Mouse (Mus musculus): ENCODE data around the gene Tcea3. TPM values are rescaled to one million over a fixed set of nuclear protein-coding genes. Genes with fewer than 3 reads are reported as not detected.

The Tcea3 gene
- total RNA-seq, 4 experiments from 2014 or later: 380 to 439 (median 413) TPM

GRCm38 (mm10) chr4:136281097-136281496, 33.6 kb downstream of the Tcea3 start:
- no peak for DNase-seq (ENCODE audit: low spot score in 2 of 2)

- peak; percentile 28 to 34 for DNase-seq (ENCODE audit: low spot score in 2 of 2)
These were observed 34.1 kb downstream of the Tcea3 start for GRCm38 (mm10) chr4:136281611-136282010.

- no peak for DNase-seq (ENCODE audit: low spot score in 2 of 2)
These were observed 35.3 kb downstream of the Tcea3 start for GRCm38 (mm10) chr4:136282621-136283480.

- no peak for DNase-seq (ENCODE audit: low spot score in 2 of 2)
These were observed 36.3 kb downstream of the Tcea3 start for GRCm38 (mm10) chr4:136283783-136284182.

GRCm38 (mm10) chr4:136284455-136284854, 36.9 kb downstream of the Tcea3 start, which contains the start of gene Zfp46:
Gene Zfp46 (plus strand): TSS chr4:136284683.
- DNase-seq (ENCODE audit: low spot score in 2 of 2): peak; percentile 57 to 74

GRCm38 (mm10) chr4:136284891-136285290, 37.4 kb downstream of the Tcea3 start:
- peak in 1 of 2 experiments; percentile 7 for DNase-seq (ENCODE audit: low spot score in 2 of 2)

GRCm38 (mm10) chr4:136285348-136285810, 37.9 kb downstream of the Tcea3 start:
- DNase-seq (ENCODE audit: low spot score in 2 of 2): peak; percentile 94 to 95

GRCm38 (mm10) chr4:136285811-136286371, 38.4 kb downstream of the Tcea3 start:
- DNase-seq (ENCODE audit: low spot score in 2 of 2): peak; percentile 92 to 94

GRCm38 (mm10) chr4:136289918-136290780, 42.6 kb downstream of the Tcea3 start:
- DNase-seq (ENCODE audit: low spot score in 2 of 2): no peak

- DNase-seq (ENCODE audit: low spot score in 2 of 2): no peak
These were observed 43.5 kb downstream of the Tcea3 start for GRCm38 (mm10) chr4:136290781-136291595.

GRCm38 (mm10) chr4:136291692-136292091, 44.2 kb downstream of the Tcea3 start:
- no peak for DNase-seq (ENCODE audit: low spot score in 2 of 2)

- DNase-seq (ENCODE audit: low spot score in 2 of 2): no peak
These were observed 48.4 kb downstream of the Tcea3 start for GRCm38 (mm10) chr4:136295941-136296340.

- no peak for DNase-seq (ENCODE audit: low spot score in 2 of 2)
These were observed 54.9 kb downstream of the Tcea3 start for GRCm38 (mm10) chr4:136302462-136302861.

- no peak for DNase-seq (ENCODE audit: low spot score in 2 of 2)
These were observed 56.7 kb downstream of the Tcea3 start for GRCm38 (mm10) chr4:136304181-136304580.

GRCm38 (mm10) chr4:136308355-136308754, 60.8 kb downstream of the Tcea3 start:
- DNase-seq (ENCODE audit: low spot score in 2 of 2): no peak

- DNase-seq (ENCODE audit: low spot score in 2 of 2): no peak
These were observed 62.3 kb downstream of the Tcea3 start for GRCm38 (mm10) chr4:136309780-136310179.

- peak; percentile 95 to 96 for DNase-seq (ENCODE audit: low spot score in 2 of 2)
These were observed 62.9 kb downstream of the Tcea3 start, which contains the start of gene Hnrnpr for GRCm38 (mm10) chr4:136310229-136311041. Gene Hnrnpr (plus strand): TSS chr4:136310942.

GRCm38 (mm10) chr4:136311042-136311999, 63.8 kb downstream of the Tcea3 start:
- peak; percentile 30 to 32 for DNase-seq (ENCODE audit: low spot score in 2 of 2)

- DNase-seq (ENCODE audit: low spot score in 2 of 2): no peak
These were observed 65.1 kb downstream of the Tcea3 start for GRCm38 (mm10) chr4:136312616-136313015.

Data from gastrocnemius, adult 8-10 months (tissue).